Mouse (Mus musculus) thymus, postnatal 10 days (tissue): ENCODE measurements around the gene Rassf10.
"Not testable (repeated sequence)": the region's sequence is repeated elsewhere in the genome, so short reads cannot be mapped to it uniquely, and the experiment has no call there.

Experiments
- DNase-seq, 2 experiments: peaks; one replicate each; pipeline ENCODE4 v3.0.0; 2021; ENCODE audit warnings: low spot score in 2 of 2

The Rassf10 gene

DNA sequence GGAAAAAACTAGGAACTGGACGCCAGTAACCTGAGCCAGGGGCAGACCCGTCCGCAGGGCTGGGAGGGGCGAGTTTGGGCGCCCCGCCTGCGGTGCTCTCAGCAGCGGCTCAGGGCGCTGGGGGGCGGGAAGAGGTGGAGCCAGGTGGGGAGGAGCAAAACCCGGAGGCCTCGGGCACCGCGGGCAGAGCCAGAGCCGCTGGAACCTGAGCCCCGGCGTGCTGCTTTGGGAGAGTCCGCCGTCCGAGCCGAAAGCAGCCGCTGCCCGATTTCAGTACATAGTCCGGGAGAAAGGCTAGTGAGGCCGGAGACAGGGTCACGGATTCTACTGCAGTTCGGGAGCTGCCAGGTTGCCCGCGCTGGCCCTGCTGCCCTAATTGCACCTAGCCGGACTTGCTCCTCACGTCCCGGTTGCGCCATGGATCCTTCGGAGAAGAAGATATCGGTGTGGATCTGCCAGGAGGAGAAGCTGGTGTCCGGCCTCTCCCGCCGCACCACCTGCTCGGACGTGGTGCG is at the start of gene Rassf10:
TSS of gene Rassf10 (plus strand) at position 186 of the 515 bp plus-strand sequence.
- no peak for DNase-seq

DNA sequence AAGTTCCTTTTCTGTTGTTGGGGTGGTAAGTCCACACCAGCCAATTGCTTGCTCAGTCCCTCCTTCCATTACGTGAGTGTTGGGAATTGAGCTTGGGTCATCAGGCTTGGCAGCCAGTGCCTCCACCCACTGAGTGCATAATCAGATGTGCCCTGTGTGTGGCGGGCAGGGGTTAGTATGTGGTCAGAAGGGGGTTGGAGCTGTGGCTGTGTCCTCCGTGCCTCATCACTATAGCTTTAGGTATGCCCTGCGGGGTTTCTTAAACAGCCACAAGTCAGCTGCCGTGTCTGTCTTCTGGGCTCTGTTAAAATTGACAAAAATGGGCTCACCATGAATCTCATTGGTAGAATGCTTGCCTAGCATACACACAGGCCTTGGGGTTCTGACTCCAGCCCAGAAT is 46.9 kb upstream of the Rassf10 start:
- DNase-seq = no peak

DNA sequence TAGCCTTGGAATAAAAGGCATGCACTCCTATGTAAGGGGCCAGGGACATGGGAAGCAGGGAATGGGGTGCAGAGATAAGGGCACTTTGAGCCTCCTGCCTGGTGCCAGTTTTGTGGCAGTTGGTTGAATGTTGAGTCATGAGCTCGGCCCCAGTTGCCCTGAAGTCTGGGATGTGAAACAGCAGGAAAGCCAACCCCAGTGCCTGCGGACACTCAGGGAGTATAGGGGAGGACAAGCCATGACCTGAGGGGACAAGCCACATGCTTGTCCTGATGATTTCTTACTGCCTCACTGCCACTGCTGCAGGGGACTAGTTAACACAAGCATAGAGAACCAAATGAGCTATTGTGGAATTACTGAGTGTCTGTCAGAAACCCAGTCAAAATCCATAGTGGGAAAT is 46.3 kb upstream of the Rassf10 start:
- DNase-seq = no peak

DNA sequence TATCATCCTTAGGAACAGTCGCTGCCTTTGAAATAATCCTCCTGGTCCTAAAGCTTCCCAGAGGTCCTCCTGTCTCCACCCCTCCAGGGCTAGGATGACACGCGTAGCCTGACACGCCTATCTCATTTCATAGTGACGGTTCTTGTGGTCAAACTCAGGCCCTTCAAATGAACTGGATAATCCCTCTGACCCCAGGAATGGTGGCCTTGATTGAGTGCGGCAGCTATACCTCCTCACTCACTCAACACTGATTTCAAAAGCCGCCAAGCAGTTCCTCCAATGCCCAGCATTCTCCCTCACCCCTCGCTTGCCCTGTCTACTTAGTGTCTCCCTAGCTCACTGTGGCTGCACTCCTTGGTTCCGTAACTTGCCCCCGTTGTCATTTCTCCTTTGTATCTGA is 44.6 kb upstream of the Rassf10 start:
- no peak for DNase-seq

DNA sequence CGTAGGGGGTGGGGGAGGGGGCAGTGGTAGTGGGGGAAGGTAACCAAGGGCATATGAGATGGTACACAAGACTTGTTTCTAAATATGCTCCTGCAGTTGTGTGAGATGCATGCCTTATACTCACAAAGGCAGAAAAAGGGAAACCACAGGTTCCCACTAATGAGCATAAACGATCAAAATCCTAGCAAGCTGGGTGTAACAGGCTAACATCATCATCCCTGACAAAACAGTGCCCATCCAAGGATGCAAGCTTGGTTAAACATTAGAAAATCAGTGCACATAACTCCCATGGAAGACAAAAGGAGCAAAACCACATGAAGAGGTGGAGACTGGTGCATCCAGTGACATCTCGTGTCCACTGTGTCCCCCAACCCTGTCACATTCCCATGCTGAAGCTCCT is 40.8 kb upstream of the Rassf10 start:
- no peak for DNase-seq

DNA sequence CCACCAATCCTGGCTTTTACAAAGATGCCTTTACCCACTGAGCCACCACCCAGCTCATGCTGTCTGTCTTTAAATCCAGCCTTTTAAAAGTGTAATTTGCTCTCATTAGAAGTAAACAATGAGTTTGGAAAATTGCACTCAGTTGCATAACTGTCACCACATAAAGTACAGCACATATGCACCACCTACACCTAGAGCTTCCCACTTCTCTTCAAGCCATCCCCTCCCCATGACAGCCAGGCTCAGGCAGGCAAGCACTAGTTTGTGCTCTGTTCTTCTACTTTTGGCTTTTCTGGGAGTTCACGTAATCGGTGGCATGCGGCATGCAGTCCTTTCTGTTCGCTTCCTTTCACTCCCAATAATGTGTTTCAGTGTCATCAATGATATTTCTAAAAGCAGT is 38.2 kb upstream of the Rassf10 start:
- DNase-seq = no peak

DNA sequence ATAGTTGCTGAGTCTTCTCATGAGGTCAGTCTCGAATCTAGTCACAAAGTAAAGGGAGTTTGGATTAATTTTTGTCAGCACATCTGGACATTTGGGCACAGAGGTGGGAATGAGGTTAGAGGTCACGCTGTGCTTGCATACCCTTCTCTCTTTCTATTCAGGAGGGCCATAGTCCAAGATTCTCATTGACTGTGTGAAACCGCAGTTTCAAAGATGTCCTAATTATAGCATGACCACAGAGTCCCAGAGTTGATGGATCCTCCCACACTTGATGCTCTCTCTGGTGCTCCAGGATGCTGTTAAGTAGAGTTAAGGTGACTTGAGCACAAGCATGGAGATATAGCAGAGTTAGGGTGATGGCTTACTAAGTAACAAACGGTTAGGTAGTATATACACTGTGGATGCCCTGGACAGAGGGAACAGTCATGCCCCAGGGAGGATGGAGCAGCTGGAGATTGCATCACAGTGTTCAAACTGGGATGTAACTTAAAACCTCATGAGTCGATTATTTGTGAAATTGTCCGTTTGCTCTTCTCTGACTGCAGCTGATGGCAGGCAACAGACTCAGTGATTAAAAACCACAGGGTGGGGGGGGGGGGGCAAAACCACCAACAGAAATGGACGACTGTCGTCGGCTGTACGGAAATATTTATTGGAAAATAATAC is 36.0 kb upstream of the Rassf10 start:
- DNase-seq = no peak

DNA sequence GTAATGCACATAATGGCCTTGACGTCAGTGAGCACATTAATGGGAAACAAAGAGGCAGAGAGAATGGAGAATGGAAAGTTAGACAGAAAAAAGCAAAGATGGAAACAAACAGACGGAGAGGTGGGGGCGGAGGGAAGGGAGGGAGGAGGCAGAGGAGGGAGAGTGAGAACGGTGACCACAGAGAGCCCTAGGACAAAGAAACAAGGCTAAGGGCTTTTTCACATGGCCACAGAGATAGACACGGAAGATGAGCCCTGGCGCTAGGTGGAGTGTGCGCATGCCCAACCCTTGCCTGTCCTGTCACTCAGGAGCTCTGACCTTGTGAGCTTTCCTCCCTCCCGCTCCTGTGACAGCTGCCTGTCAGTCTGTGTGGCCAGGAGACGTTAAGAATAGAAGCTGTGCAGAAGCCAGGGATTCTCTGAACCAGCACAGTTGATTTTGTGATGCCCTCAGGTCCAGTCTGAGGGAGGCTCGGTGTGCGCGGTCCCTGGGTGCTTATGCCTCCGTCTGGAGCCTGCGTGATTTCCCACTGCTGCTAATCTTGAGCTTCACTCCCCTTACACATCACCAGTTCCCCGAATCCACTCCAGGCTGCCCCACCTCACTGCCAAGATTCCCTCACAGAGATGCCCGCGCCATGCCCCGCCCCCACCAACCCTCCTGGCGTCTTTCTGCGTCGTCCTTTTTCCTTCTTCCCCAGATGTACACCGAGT is 35.3 kb upstream of the Rassf10 start:
- DNase-seq = no peak

DNA sequence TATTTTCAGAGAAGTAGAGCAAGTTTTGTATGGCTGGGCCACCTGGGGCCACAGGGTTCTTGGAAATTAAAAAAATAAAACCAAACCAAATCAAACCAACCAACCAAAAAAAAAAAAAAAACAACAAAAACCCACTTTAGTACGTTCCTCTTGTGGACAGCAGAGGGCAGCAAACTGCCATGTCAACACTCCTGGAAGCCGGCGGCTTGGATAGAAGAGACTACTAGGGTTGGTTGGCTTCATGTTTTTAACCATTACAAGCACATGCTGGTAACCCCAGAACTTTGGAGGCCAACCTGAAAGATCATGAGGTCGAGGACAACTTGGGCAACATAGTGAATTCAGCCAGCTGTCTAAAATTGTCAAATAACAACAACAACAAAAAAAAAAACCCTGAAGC is 33.9 kb upstream of the Rassf10 start:
- peak in 1 of 2 experiments; percentile 13 for DNase-seq

DNA sequence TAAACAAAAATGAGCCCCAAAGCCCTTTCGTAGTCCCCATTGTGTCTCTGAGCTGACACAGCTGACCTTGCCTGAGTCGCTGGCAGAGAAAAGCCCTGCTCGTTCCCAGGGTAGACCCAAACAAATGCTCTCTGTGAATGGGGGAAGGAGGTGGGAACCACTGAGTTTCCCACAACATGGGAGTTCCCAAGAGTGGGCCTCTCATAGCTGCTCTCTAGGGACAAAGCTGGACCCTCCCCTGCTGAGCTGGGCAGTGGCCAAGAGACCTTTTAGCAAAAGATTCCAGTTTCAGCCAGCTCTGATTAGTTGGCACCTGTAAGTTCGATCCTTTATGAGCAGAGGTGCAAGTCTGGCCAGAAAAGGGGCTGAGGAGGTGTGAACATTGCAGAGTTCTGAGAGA is 31.0 kb upstream of the Rassf10 start:
- DNase-seq = no peak

DNA sequence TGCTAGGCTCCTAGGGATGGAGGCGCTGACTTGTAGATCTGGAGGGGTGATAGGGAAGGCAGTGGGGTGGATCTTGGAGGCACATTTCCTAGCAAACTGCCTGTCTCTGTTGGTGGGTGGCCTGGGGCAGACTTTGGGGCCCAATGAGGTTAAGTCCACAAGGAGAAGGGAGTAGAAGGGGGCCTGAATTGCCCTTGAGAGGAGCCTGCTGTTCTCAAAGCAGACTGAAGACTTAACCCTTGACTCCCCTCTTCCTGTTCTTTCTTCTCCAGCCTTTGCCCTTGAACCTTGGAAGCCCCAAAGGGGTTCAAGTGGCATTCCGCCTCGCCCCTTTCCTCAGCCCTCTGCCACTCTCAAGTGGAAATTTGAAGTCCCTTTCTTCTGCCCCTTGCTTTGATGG is 30.1 kb upstream of the Rassf10 start:
- DNase-seq = no peak

DNA sequence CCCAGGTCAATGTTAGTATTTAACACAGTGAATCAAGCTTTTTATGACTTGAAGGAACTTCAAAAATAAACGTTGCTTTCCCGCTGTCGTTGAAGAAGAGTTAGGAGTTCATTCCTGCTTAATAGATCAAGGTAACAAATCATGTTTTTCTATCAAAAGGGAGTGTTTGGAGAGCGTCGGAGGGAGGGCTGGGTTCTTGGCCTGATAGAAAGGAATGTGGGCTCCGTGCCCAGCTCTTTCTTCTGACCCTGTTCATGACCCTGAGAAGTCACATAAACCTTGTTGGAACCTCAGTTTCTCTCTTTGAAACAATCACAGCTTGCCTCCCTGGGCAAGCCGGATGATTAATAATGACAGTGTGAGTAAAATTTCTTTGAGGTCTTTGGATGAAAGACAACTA is 23.1 kb upstream of the Rassf10 start:
- no peak for DNase-seq

DNA sequence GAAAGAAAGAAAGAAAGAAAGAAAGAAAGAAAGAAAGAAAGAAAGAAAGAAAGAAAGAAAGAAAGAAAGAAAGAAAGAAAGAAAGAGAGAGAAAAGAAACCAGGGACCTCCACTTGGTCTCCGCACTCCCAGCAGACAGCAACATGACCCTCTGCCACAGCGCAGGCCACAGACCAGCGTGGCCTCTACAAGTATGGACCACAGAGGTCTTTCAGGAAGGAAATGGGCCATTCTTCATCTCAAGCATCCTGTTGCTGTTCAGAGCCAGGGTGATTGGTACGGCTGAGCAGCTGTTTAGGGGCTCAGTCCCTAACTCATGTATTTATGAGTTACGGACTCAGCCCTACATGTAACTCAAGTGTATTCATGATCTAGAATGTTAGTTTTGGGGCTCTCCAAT is 17.9 kb upstream of the Rassf10 start:
- DNase-seq = not testable (repeated sequence)

DNA sequence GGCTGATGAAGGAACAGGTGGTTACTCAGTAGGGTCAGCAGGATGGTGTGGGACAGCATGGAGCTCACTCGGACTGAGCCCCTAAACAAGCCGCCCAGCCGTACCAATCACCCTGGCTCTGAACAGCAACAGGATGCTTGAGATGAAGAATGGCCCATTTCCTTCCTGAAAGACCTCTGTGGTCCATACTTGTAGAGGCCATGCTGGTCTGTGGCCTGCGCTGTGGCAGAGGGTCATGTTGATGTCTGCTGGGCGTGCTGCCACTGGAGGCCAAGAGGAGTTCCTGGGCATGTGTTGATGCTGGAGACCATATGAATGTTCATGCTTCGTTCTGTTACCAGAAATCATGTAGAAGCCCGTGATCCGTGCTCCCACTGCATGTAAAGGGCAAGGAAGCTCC is 16.7 kb upstream of the Rassf10 start:
- DNase-seq = no peak

DNA sequence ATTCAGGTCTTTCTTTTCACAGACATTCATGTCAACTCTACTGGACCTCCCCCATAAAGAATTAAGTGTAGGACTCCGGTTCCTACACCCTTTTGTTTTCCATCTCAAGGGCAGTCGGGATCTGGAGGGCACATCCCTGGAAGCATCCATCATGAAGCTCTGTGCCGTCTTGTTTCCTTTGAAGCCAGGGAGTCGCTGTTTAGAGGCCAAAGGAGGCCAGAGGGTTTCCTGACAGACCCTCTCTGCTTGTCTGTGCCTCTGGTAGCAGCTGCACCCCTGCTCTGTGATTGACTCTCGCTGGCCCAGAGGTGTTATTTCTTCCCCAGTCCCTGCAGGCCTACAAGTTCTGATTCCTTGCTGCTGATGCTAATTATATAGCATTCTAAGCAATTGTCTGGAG is 14.8 kb upstream of the Rassf10 start:
- no peak for DNase-seq

DNA sequence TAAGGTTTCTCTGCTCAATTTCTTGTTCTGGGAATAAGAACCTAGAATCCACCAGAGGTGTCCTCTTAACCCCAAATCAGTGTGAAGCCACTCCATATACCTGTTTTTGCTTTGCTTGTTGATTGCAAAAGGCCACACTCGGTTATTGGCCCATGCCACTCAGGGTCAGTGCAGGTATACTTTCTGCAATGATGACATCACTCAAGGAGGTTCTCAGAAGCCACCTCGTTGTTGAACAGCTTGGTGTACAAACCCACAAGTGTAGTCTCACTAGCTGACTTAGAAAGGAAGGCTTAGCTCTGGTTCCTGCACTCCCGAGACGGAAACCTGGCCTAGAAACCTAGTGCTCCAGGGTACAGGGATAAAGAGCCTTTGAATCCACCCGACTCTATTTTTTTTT is 11.2 kb upstream of the Rassf10 start:
- DNase-seq = no peak

DNA sequence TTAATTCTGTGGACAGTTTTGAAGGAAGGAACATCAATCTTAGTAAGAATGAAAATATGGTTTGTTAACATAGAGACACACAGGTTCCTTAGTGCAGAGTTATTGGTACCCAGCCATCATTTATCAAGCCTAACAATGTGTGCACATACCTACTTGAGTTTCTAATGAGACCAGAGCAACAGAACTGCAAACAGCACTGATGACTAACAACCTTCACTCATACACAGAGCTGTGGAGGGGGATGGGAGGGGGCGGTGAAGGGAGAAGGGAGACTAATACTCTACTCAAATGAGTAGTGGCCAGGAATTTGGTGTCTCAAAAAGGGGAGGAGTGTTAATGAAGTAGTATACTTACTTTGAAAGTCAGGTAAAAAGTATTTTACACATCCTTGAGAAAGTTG is 10.7 kb upstream of the Rassf10 start:
- DNase-seq = no peak

DNA sequence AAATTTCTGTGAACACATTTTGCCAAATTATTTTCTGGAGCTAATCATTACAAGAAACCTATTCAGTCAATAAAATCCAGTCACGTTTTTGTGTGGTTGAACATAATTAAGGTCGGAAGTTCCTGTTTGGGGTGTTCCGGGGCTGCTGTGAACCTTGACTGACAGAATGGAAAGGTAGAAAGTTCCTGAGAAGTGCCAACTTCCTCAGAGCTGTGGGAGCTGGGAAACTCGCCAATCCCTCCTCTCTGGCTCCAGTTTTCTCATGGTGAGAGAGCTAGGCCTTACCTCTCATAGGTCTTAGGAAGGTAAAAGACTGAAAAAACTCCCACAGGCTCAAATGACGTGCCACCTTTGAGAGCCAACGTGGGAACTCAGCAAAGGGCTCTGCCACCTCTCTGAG is 7.1 kb upstream of the Rassf10 start:
- no peak for DNase-seq

DNA sequence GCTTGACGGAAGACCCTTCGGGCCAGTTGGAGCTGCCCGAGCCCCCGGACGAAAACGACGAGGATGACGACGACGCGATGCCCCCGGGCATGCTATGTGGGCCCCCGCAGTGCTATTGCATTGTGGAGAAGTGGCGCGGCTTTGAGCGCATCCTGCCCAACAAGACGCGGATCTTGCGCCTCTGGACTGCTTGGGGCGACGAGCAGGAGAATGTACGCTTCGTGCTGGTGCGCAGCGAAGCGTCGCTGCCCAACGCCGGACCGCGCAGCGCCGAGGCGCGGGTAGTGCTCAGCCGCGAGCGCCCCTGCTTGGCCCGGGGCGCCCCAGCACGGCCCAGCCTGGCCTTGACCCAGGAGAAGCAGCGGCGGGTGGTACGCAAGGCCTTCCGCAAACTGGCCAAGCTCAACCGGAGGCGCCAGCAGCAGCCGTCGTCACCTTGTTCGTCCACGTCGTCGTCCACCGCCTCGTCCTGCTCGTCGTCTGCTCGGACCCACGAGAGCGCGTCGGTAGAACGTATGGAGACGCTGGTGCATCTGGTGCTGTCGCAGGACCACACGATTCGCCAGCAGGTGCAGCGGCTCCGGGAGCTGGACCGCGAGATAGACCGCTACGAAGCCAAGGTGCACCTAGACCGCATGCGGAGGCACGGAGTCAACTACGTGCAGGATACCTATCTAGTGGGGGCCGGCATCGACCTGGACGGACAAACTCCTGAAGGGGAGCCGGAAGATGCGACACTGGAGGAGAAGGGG is 765 bp downstream of the Rassf10 start:
- no peak for DNase-seq

DNA sequence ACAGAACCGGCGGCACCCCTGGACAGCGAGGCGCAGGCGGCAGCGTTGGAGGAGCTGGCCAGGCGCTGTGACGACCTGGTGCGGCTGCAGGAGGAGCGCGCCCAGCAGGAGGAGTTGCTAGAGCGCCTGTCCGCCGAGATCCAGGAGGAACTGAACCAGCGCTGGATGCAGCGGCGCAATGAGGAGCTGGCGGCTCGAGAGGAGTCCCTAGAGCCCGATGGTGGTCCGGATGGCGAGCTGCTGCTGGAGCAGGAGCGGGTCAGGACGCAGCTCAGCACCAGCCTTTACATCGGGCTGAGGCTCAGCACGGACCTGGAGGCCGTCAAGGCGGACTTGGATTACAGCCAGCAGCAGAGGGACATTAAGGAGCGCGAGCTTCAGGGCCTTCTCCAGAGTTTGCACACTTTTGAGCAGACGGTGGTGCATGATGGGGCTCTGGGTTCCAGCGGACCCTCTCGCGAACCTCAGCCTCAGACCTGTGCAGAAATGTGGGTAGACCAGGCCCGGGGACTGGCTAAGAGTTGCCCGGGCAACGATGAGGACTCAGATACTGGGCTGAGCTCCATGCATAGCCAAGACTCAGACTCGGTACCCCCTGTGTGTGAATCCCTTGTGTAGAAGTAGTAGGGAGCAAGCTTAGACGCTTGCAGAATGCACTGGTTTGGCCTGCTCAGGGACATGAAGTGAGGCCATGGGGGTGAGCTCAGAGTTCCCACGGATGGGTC is 1.5 kb downstream of the Rassf10 start:
- no peak for DNase-seq

DNA sequence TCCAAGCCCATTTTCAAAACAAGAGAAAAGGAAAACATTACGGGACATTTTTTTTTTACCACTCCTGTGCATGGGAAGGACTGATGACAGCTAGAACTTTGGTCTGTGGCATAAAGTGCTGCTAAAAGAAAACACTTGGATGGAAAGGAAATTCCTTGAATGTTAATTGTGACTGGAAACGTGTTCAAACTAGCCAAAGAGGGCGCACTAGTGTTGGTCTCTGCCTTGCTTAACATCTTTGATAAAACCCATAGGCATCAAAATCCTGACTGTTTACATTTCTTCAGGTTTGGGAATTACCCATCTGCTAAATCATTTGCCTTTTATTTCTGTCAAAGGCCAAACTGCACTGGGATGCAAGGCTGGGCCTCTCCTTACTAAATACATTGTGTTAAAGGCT is 2.2 kb downstream of the Rassf10 start:
- no peak for DNase-seq

DNA sequence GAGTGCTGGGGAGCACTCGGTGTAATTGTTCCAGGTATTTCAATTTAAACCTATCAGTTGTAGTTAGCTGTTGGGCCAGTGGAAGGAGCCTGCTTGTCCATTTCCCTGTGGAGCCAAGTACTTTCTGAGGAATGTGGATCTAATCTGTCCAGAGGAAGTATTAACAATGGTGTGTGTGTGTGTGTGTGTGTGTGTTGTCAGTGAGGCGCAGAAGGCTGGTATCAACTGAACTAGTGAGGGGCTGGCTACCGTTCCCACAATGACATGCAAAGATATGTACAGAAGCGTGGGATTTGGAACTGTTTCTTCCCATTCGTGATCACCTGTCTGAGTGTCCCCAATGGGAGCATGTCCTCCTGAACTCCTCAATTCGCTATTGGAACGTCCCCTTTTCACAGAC is 3.2 kb downstream of the Rassf10 start:
- no peak for DNase-seq
